Mouse (Mus musculus) lung, postnatal 0 days (tissue): ENCODE results near the gene Cpa1.

ENCODE experiments used
- CTCF ChIP-seq: IDR thresholded peaks from 2 replicates; pipeline ENCODE4 v1.5.1; 2016; ENCODE audit warnings: antibody characterized with exemption, mild to moderate bottlenecking
- EP300 ChIP-seq: IDR thresholded peaks from 2 replicates; pipeline ENCODE4 v1.6.1; 2016; ENCODE audit warnings: antibody characterized with exemption, mild to moderate bottlenecking, control low read depth

- TF ChIP-seq CTCF (no peak), EP300 (no peak)
Measured at GRCm38 (mm10) chr6:30591851-30592404, 47.1 kb upstream of the Cpa1 start.
